In the genomic region with DNA sequence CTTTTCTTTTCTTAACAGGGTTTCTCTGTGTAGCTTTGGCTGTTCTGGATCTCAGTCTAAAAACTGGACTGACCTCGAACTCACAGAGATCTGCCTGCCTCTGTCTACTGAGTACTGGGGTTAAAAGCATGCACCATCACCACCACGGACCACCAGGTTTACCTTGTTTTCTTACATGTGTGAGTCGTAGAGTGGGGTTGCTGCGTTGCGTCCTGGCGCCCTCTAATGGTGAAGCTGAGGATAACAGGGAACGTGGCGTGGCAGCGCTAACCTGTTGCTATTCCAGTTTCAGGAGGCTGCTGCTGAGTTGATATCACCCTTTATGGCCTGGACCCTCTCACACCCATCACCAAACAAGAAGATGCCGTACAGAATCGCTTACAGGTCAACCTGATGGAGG, we compare ENCODE assay signal across 9 mouse cellular contexts. TPM values are rescaled to one million over a fixed set of nuclear protein-coding genes. Genes with fewer than 3 reads are reported as not detected.
DNase-seq lines count a peak whose midpoint lies in the region; ATAC-seq and TF ChIP-seq lines count a peak whose summit lies in the region.
"Had no signal": no experiment of that assay in that cellular context is flagged by ENCODE, and none has a peak within 500 bp of the region (broad histone marks: within the 10 kb centered on the region; RNA-seq: fewer than 3 reads in every experiment).

No protein-coding gene starts in this region.

- peaks cover 14% of the 10 kb centered on the region for H3K36me3 ChIP-seq in G1E (replicated peaks)
- peaks cover 11% of the 10 kb centered on the region for H3K36me3 ChIP-seq in liver, embryonic 15.5 days (replicated peaks)

- no peaks in the 10 kb centered on the region for H3K9me3 ChIP-seq in G1E (replicated peaks)
- no peaks in the 10 kb centered on the region for H3K9me3 ChIP-seq in liver, embryonic 15.5 days (replicated peaks)

- DNase-seq in 416B (ENCODE audit: low read depth) (peak; percentile 88), G1E (ENCODE audit: low spot score) (peak; percentile 64)
- DNase-seq in cerebellum, adult 2 months = peak; percentile 66 to 83
- DNase-seq in gastrocnemius, postnatal 14 days = peak; percentile 74
- DNase-seq in kidney, postnatal 25 days = peak; percentile 82 to 84
- DNase-seq in retina, embryonic 14.5 days (ENCODE audit: low spot score) = peak; percentile 81
- peak; percentile 72 for DNase-seq in urinary bladder, postnatal 25 days (ENCODE audit: low spot score)

- H3K27me3 ChIP-seq in G1E (ENCODE audit: insufficient read depth, low read length) = peaks cover 28% of the 10 kb centered on the region
- no peaks in the 10 kb centered on the region for H3K27me3 ChIP-seq in cerebellum, adult 2 months (ENCODE audit: control insufficient read depth, insufficient read depth, low read length)
- H3K27me3 ChIP-seq in liver, embryonic 15.5 days = peaks cover 30% of the 10 kb centered on the region; the same call in 1 of the 2 replicates

- ATAC-seq in G1E (ENCODE audit: extremely low read depth, insufficient number of reproducible peaks, low FRiP score, poor library complexity, severe bottlenecking) = no peak
- no peak for ATAC-seq in liver, embryonic 15.5 days (ENCODE audit: insufficient read depth)

- TF ChIP-seq POLR2A in cerebellum, adult 2 months (IDR thresholded peaks at IDR 0.05; ENCODE audit: borderline replicate concordance, insufficient read depth, low read length) = no peak

- no peak overlapping the region for H3K27ac ChIP-seq in cerebellum, adult 2 months (ENCODE audit: insufficient read depth, low read length)
- no peak overlapping the region for H3K27ac ChIP-seq in liver, embryonic 15.5 days (replicated peaks)
- H3K27ac ChIP-seq: macrophage had no signal

- peak; percentile 96 for TF ChIP-seq CTCF in G1E (IDR thresholded peaks at IDR 0.05; ENCODE audit: low read depth, low read length)
- peak; percentile 98 for TF ChIP-seq CTCF in cerebellum, adult 2 months (IDR thresholded peaks at IDR 0.05; ENCODE audit: borderline replicate concordance, insufficient read depth, low read depth, low read length)

- no peak overlapping the region for H3K9ac ChIP-seq in liver, embryonic 15.5 days

- intact Hi-C loops in gastrocnemius, postnatal 14 days (cut with DNase I; ENCODE audit: low total_unique reads) = loop anchor here (10.0 kb wide), 2 partner anchors 63 to 113 kb away; no protein-coding TSS in a partner anchor

- H3K4me3 ChIP-seq in G1E (ENCODE audit: low read depth, low read length) = no peak overlapping the region; the same call in 1 of the 2 replicates
- no peak overlapping the region for H3K4me3 ChIP-seq in cerebellum, adult 2 months (replicated peaks; ENCODE audit: insufficient read depth, low read depth, low read length)
- H3K4me3 ChIP-seq in liver, embryonic 15.5 days (replicated peaks) = peak overlapping the region; percentile 64; the same call in 1 of the 2 replicates

- peaks cover 35% of the 10 kb centered on the region for H3K4me1 ChIP-seq in G1E (ENCODE audit: insufficient read depth, low read depth, low read length)
- peaks cover 3% of the 10 kb centered on the region for H3K4me1 ChIP-seq in cerebellum, adult 2 months (ENCODE audit: control insufficient read depth, insufficient read depth, low read length)
- H3K4me1 ChIP-seq in liver, embryonic 15.5 days (replicated peaks) = peaks cover 37% of the 10 kb centered on the region

- 5% methylated on average over 11 of the region's 11 CpGs for WGBS in cerebellum, adult 2 months
- 2% methylated on average over 11 of the region's 11 CpGs for WGBS in liver, embryonic 15.5 days (ENCODE audit: insufficient replicate concordance)

- peak overlapping the region; percentile 79 for H3K4me2 ChIP-seq in liver, embryonic 15.5 days

RNA-seq across cellular contexts. Expression of a gene that starts 19.5 kb away (rescaled TPM):
- total RNA-seq in G1E (2014; fragmentation: Nextera tagmentation) = 802 and 891 TPM in 2 replicates
- 150 and 168 TPM in 2 replicates for total RNA-seq in G1E (2017)
- polyA plus RNA-seq in G1E (2012) = 93.2 and 99.6 TPM in 2 replicates
- polyA plus RNA-seq in cerebellum, adult 2 months (2012; rRNA removed) = 557 and 572 TPM in 2 replicates
- total RNA-seq in gastrocnemius, postnatal 14 days (2021) = 100 to 1,000 TPM; 197 to 208 TPM
- 155 and 162 TPM in 2 replicates for polyA plus RNA-seq in liver, embryonic 15.5 days (2015; fragmentation: Nextera tagmentation; extraction: Ambion mirVana)
